19 mouse cellular contexts compared by ENCODE assay signal in genomic region chr5:67399876-67400607, GRCm38 (mm10). TPM values are rescaled to one million over a fixed set of nuclear protein-coding genes. Genes with fewer than 3 reads are reported as not detected.
DNase-seq lines count a peak whose midpoint lies in the region; ATAC-seq lines count a peak whose summit lies in the region.
"Had no signal": no experiment of that assay in that cellular context is flagged by ENCODE, and none has a peak within 500 bp of the region (broad histone marks: within the 10 kb centered on the region; RNA-seq: fewer than 3 reads in every experiment).

No protein-coding gene starts in this region.

- intact Hi-C loops in gastrocnemius, postnatal 36 days (cut with DNase I), result no loop called here

- WGBS in hindbrain, embryonic 12.5 days, result 85% methylated on average over 28 of the region's 28 CpGs
- WGBS in hindbrain, embryonic 16.5 days, result 78% methylated on average over 28 of the region's 28 CpGs
- 38% methylated on average over 28 of the region's 28 CpGs for WGBS in forebrain, embryonic 16.5 days
- 30% methylated on average over 28 of the region's 28 CpGs for WGBS in limb, embryonic 15.5 days

- no peaks in the 10 kb centered on the region for H3K27me3 ChIP-seq in hindbrain, embryonic 12.5 days
- H3K27me3 ChIP-seq in hindbrain, embryonic 16.5 days (replicated peaks; ENCODE audit: control insufficient read depth, insufficient read depth, low read length), result no peaks in the 10 kb centered on the region
- H3K27me3 ChIP-seq in forebrain, embryonic 16.5 days (replicated peaks; ENCODE audit: control insufficient read depth, insufficient read depth, low read length), result 0 out of 2 replicates have a peak, but pooled peaks cover 3% of the 10 kb centered on the region
- 0 out of 2 replicates have a peak, but pooled peaks cover 5% of the 10 kb centered on the region for H3K27me3 ChIP-seq in limb, embryonic 15.5 days
- H3K27me3 ChIP-seq: CH12.LX; heart, embryonic 12.5 days; liver, embryonic 13.5 days; lung, embryonic 15.5 days had no signal

- no peak overlapping the region for H3K4me3 ChIP-seq in hindbrain, embryonic 12.5 days
- H3K4me3 ChIP-seq in hindbrain, embryonic 16.5 days (ENCODE audit: low read length), result no peak overlapping the region
- no peak overlapping the region for H3K4me3 ChIP-seq in forebrain, embryonic 16.5 days (replicated peaks; ENCODE audit: low read length)
- peak overlapping the region; percentile 11; the same call in 1 of the 2 replicates for H3K4me3 ChIP-seq in limb, embryonic 15.5 days
- H3K4me3 ChIP-seq: heart, embryonic 12.5 days; liver, embryonic 13.5 days; lung, embryonic 15.5 days had no signal

- H3K36me3 ChIP-seq in hindbrain, embryonic 12.5 days, result peaks cover 32% of the 10 kb centered on the region
- peaks cover 12% of the 10 kb centered on the region for H3K36me3 ChIP-seq in hindbrain, embryonic 16.5 days (ENCODE audit: control insufficient read depth, insufficient read depth, low read length)
- no peaks in the 10 kb centered on the region for H3K36me3 ChIP-seq in forebrain, embryonic 16.5 days (ENCODE audit: control insufficient read depth, insufficient read depth)
- H3K36me3 ChIP-seq in limb, embryonic 15.5 days, result peaks cover 3% of the 10 kb centered on the region; the same call in 1 of the 2 replicates
- H3K36me3 ChIP-seq: liver, embryonic 13.5 days; lung, embryonic 15.5 days had no signal

- H3K4me1 ChIP-seq in hindbrain, embryonic 12.5 days, result no peaks in the 10 kb centered on the region
- no peaks in the 10 kb centered on the region for H3K4me1 ChIP-seq in hindbrain, embryonic 16.5 days (ENCODE audit: control insufficient read depth, insufficient read depth, low read depth, low read length)
- H3K4me1 ChIP-seq in forebrain, embryonic 16.5 days (replicated peaks; ENCODE audit: control insufficient read depth, insufficient read depth, low read length), result peaks cover 10% of the 10 kb centered on the region
- H3K4me1 ChIP-seq in limb, embryonic 15.5 days, result peaks cover 15% of the 10 kb centered on the region
- H3K4me1 ChIP-seq: lung, embryonic 15.5 days had no signal

- H3K4me2 ChIP-seq in hindbrain, embryonic 12.5 days (replicated peaks), result no peak overlapping the region
- H3K4me2 ChIP-seq in hindbrain, embryonic 16.5 days (ENCODE audit: low read length), result no peak overlapping the region
- peak overlapping the region; percentile 42 for H3K4me2 ChIP-seq in forebrain, embryonic 16.5 days (ENCODE audit: low read length)
- peak overlapping the region; percentile 47 for H3K4me2 ChIP-seq in limb, embryonic 15.5 days
- H3K4me2 ChIP-seq: heart, embryonic 12.5 days; liver, embryonic 13.5 days; lung, embryonic 15.5 days had no signal

- H3K9ac ChIP-seq in hindbrain, embryonic 12.5 days, result no peak overlapping the region
- H3K9ac ChIP-seq in hindbrain, embryonic 16.5 days (ENCODE audit: low read depth, low read length), result no peak overlapping the region
- no peak overlapping the region for H3K9ac ChIP-seq in forebrain, embryonic 16.5 days (replicated peaks; ENCODE audit: low read depth, low read length)
- no peak overlapping the region for H3K9ac ChIP-seq in limb, embryonic 15.5 days
- H3K9ac ChIP-seq: heart, embryonic 12.5 days; liver, embryonic 13.5 days; lung, embryonic 15.5 days had no signal

- ATAC-seq in hindbrain, embryonic 12.5 days (ENCODE audit: low FRiP score), result 0 out of 2 replicates have a peak, but pooled peaks have one; percentile 35
- ATAC-seq in hindbrain, embryonic 16.5 days, result no peak
- ATAC-seq in forebrain, embryonic 16.5 days, result peak; percentile 51; the same call in 1 of the 2 replicates
- no peak for ATAC-seq in limb, embryonic 15.5 days (ENCODE audit: insufficient number of reproducible peaks, low FRiP score, low TSS enrichment, low read depth)
- ATAC-seq: hindbrain, postnatal 0 days had no signal

- peak; percentile 27 for DNase-seq in ZHBTc4 (ENCODE audit: low read depth, low spot score)
- no peak for DNase-seq in gastrocnemius, postnatal 36 days
- DNase-seq in embryo, embryonic 10 days (ENCODE audit: low spot score), result no peak
- no peak for DNase-seq in spleen, postnatal 14 days (ENCODE audit: low spot score in 2 of 2)
- DNase-seq: adrenal gland, adult 2 months; cerebellum, postnatal 14 days; gastrocnemius, postnatal 14 days; heart, postnatal 36 days; kidney, adult 9 months; liver, embryonic 13.5 days had no signal

- no peaks in the 10 kb centered on the region for H3K9me3 ChIP-seq in hindbrain, embryonic 12.5 days (replicated peaks)
- H3K9me3 ChIP-seq in hindbrain, embryonic 16.5 days (ENCODE audit: control insufficient read depth, low read length), result no peaks in the 10 kb centered on the region
- no peaks in the 10 kb centered on the region for H3K9me3 ChIP-seq in forebrain, embryonic 16.5 days (ENCODE audit: control insufficient read depth, low read length)
- no peaks in the 10 kb centered on the region for H3K9me3 ChIP-seq in limb, embryonic 15.5 days
- H3K9me3 ChIP-seq: heart, embryonic 12.5 days; liver, embryonic 13.5 days; lung, embryonic 15.5 days had no signal

- H3K27ac ChIP-seq in hindbrain, embryonic 12.5 days, result no peak overlapping the region
- no peak overlapping the region for H3K27ac ChIP-seq in hindbrain, embryonic 16.5 days (ENCODE audit: low read depth, low read length)
- H3K27ac ChIP-seq in forebrain, embryonic 16.5 days (ENCODE audit: low read length), result no peak overlapping the region
- H3K27ac ChIP-seq in limb, embryonic 15.5 days, result no peak overlapping the region
- H3K27ac ChIP-seq: hindbrain, postnatal 0 days; liver, embryonic 13.5 days; lung, embryonic 15.5 days; macrophage had no signal

RNA-seq across cellular contexts. Expression of gene Bend4, which starts 28.1 kb away (rescaled TPM):
- 9.6 and 10.3 TPM in 2 replicates for polyA plus RNA-seq in hindbrain, embryonic 12.5 days (2016; fragmentation: Nextera tagmentation; extraction: Ambion mirVana)
- 11.4 and 12.4 TPM in 2 replicates for polyA plus RNA-seq in hindbrain, embryonic 16.5 days (2015; fragmentation: Nextera tagmentation; extraction: Ambion mirVana)
- polyA plus RNA-seq in forebrain, embryonic 16.5 days (2015; fragmentation: Nextera tagmentation; extraction: Ambion mirVana), result 7.6 and 8.7 TPM in 2 replicates
- polyA plus RNA-seq in limb, embryonic 15.5 days (2015; fragmentation: Nextera tagmentation; extraction: Ambion mirVana), result 3.0 and 3.4 TPM in 2 replicates
- under 1 TPM; 0.15 to 0.33 TPM for total RNA-seq in gastrocnemius, postnatal 36 days (2021)
- total RNA-seq: CH12.LX had no signal

Comparison
In these comparisons a context has a peak if more than half of its experiments do, and no peak if none do; other contexts are left out.
1. ATAC-seq: peak in hindbrain, embryonic 12.5 days (single experiment) and forebrain, embryonic 16.5 days (single experiment); none in hindbrain, embryonic 16.5 days (single experiment) and limb, embryonic 15.5 days (single experiment).
2. H3K4me2 ChIP-seq: peak in forebrain, embryonic 16.5 days (single experiment) and limb, embryonic 15.5 days (single experiment); none in hindbrain, embryonic 12.5 days (single experiment) and hindbrain, embryonic 16.5 days (single experiment).